Mouse (Mus musculus) thymus, adult 2 months (tissue): ENCODE data around the gene Lman2.

ENCODE experiments used
- CTCF ChIP-seq: fragments of 200-500 bp; IDR thresholded peaks from 2 replicates; pipeline ENCODE4 v1.5.1; 2012; ENCODE audit warnings: mild to moderate bottlenecking, control low read depth, low read length, moderate library complexity, borderline replicate concordance; ENCODE audit not compliant: control insufficient read depth, poor library complexity, insufficient read depth; ENCODE audit errors: extremely low read depth
- POLR2A ChIP-seq: fragments of 200-500 bp; IDR thresholded peaks from 2 replicates; pipeline ENCODE4 v1.6.1; 2012; ENCODE audit warnings: mild to moderate bottlenecking, low read length, control low read depth, moderate library complexity; ENCODE audit not compliant: control insufficient read depth, poor library complexity, insufficient read depth; ENCODE audit errors: extremely low read depth

- no peak for TF ChIP-seq POLR2A
- TF ChIP-seq CTCF, result no peak
Measured at GRCm38 (mm10) chr13:55403935-55404852, 41.6 kb upstream of the Lman2 start.
